Mouse (Mus musculus): ENCODE results near the gene Mast4. TPM values are rescaled to one million over a fixed set of nuclear protein-coding genes. Genes with fewer than 3 reads are reported as not detected.

The Mast4 gene
- total RNA-seq, 2 experiments from 2014 or later, result 24.5 to 37.3 TPM

GRCm38 (mm10) chr13:103239654-103240053, 94.6 kb downstream of the Mast4 start:
- no peak for DNase-seq

GRCm38 (mm10) chr13:103238034-103238705, 96.1 kb downstream of the Mast4 start:
- DNase-seq, result no peak

- no peak for DNase-seq
These were observed 102.1 kb downstream of the Mast4 start for GRCm38 (mm10) chr13:103232171-103232570.

- DNase-seq, result no peak
These were observed 105.2 kb downstream of the Mast4 start for GRCm38 (mm10) chr13:103229069-103229468.

- DNase-seq, result no peak
These were observed 108.1 kb downstream of the Mast4 start for GRCm38 (mm10) chr13:103225895-103226815.

- DNase-seq, result no peak
These were observed 108.9 kb downstream of the Mast4 start for GRCm38 (mm10) chr13:103225217-103225894.

GRCm38 (mm10) chr13:103220479-103221064, 113.7 kb downstream of the Mast4 start:
- no peak for DNase-seq

GRCm38 (mm10) chr13:103219999-103220398, 114.3 kb downstream of the Mast4 start:
- peak; percentile 41 for DNase-seq

GRCm38 (mm10) chr13:103217486-103217885, 116.8 kb downstream of the Mast4 start:
- no peak for DNase-seq

- no peak for DNase-seq
These were observed 119.8 kb downstream of the Mast4 start for GRCm38 (mm10) chr13:103214506-103214905.

- no peak for DNase-seq
These were observed 122.3 kb downstream of the Mast4 start for GRCm38 (mm10) chr13:103211953-103212352.

- peak; percentile 80 for DNase-seq
These were observed 122.8 kb downstream of the Mast4 start for GRCm38 (mm10) chr13:103211501-103211941.

- DNase-seq, result no peak
These were observed 123.6 kb downstream of the Mast4 start for GRCm38 (mm10) chr13:103210746-103211145.

- no peak for DNase-seq
These were observed 127.1 kb downstream of the Mast4 start for GRCm38 (mm10) chr13:103207199-103207598.

GRCm38 (mm10) chr13:103206644-103207043, 127.7 kb downstream of the Mast4 start:
- DNase-seq, result no peak

GRCm38 (mm10) chr13:103205191-103205590, 129.1 kb downstream of the Mast4 start:
- no peak for DNase-seq

GRCm38 (mm10) chr13:103203376-103203895, 130.9 kb downstream of the Mast4 start:
- no peak for DNase-seq

- DNase-seq, result no peak
These were observed 133.1 kb downstream of the Mast4 start for GRCm38 (mm10) chr13:103201016-103201760.

GRCm38 (mm10) chr13:103199823-103200660, 134.3 kb downstream of the Mast4 start:
- no peak for DNase-seq

Data from gastrocnemius, postnatal 25 days (tissue).